Mouse (Mus musculus) MEL (cell line): ENCODE results near the gene H2bfm. TPM values are rescaled to one million over a fixed set of nuclear protein-coding genes. Genes with fewer than 3 reads are reported as not detected.
"Not testable (repeated sequence)": the region's sequence is repeated elsewhere in the genome, so short reads cannot be mapped to it uniquely, and the experiment has no call there.

Experiments
- DNase-seq: peaks from one replicate; pipeline ENCODE4 v3.0.0; 2011; ENCODE audit warnings: low read depth, low spot score
- H3K27ac ChIP-seq: 2 replicates; pipeline ENCODE4 v1.5.1; 2012; ENCODE audit warnings: low read depth, mild to moderate bottlenecking, control low read depth, low read length, moderate library complexity; ENCODE audit not compliant: control insufficient read depth
- H3K27me3 ChIP-seq, 2 experiments: fragments of 150-350 bp in 1 of 2; sonication (generic) in 1 of 2; 2 replicates each; pipeline ENCODE4 v1.6.1; 2012; ENCODE audit warnings: low read length in 2 of 2, mild to moderate bottlenecking in 2 of 2, improper control_type of control experiment in 1 of 2, moderate library complexity in 1 of 2; ENCODE audit not compliant: insufficient read depth in 2 of 2, control insufficient read depth in 1 of 2
- H3K36me3 ChIP-seq, 2 experiments: 2 replicates each; pipeline ENCODE4 v1.6.1; 2012 to 2014; ENCODE audit warnings: low read length in 2 of 2, improper control_type of control experiment in 1 of 2, inconsistent platforms in 1 of 2, mild to moderate bottlenecking in 1 of 2; ENCODE audit not compliant: insufficient read depth in 2 of 2, control insufficient read depth in 1 of 2
- H3K4me1 ChIP-seq, 2 experiments: fragments of 150-350 bp in 1 of 2; sonication (generic) in 1 of 2; 2 replicates each; pipeline ENCODE4 v1.6.1; 2012; ENCODE audit warnings: low read length in 2 of 2, improper control_type of control experiment in 1 of 2, mild to moderate bottlenecking in 1 of 2; ENCODE audit not compliant: insufficient read depth in 2 of 2, control insufficient read depth in 1 of 2
- H3K4me3 ChIP-seq, 2 experiments: fragments of 150-350 bp in 1 of 2; sonication (generic) in 1 of 2; 2 replicates each; pipeline ENCODE4 v1.5.1; 2012; ENCODE audit warnings: low read depth in 2 of 2, low read length in 2 of 2, mild to moderate bottlenecking in 2 of 2, moderate library complexity in 2 of 2, control low read depth in 1 of 2, improper control_type of control experiment in 1 of 2; ENCODE audit not compliant: control insufficient read depth in 1 of 2, insufficient read depth in 1 of 2
- H3K79me2 ChIP-seq: 2 replicates; pipeline ENCODE4 v1.6.1; 2012; ENCODE audit warnings: mild to moderate bottlenecking, low read length, moderate library complexity; ENCODE audit not compliant: control insufficient read depth, poor library complexity, insufficient read depth
- H3K9ac ChIP-seq: 2 replicates; pipeline ENCODE4 v1.6.1; 2012; ENCODE audit warnings: low read depth, mild to moderate bottlenecking, control low read depth, low read length, moderate library complexity; ENCODE audit not compliant: control insufficient read depth, poor library complexity, severe bottlenecking
- H3K9me3 ChIP-seq: fragments of 150-350 bp; sonication (generic); replicated peaks from 2 replicates; pipeline ENCODE4 v1.6.1; 2012; ENCODE audit warnings: mild to moderate bottlenecking, low read length, improper control_type of control experiment, moderate library complexity; ENCODE audit not compliant: insufficient read depth
- CHD1 ChIP-seq: IDR thresholded peaks from 2 replicates; pipeline ENCODE4 v1.6.1; 2012; ENCODE audit warnings: low read depth, mild to moderate bottlenecking, inconsistent platforms, low read length, improper control_type of control experiment
- CHD2 ChIP-seq: IDR thresholded peaks from 2 replicates; pipeline ENCODE4 v1.6.1; 2011; ENCODE audit warnings: low read length, improper control_type of control experiment
- CTCF ChIP-seq, 3 experiments: IDR thresholded peaks in 2 of 3; conservative IDR thresholded peaks in 1 of 3; 2 replicates each; pipeline ENCODE4 v1.5.1; 2011 to 2012; ENCODE audit warnings: low read length in 3 of 3, low read depth in 2 of 3, mild to moderate bottlenecking in 2 of 3, improper control_type of control experiment in 1 of 3, inconsistent platforms in 1 of 3, mixed read lengths in 1 of 3, moderate library complexity in 1 of 3; ENCODE audit not compliant: control insufficient read depth in 1 of 3, insufficient read depth in 1 of 3, poor library complexity in 1 of 3, severe bottlenecking in 1 of 3
- E2F4 ChIP-seq: IDR thresholded peaks from 2 replicates; pipeline ENCODE4 v1.6.1; 2011; ENCODE audit warnings: low read depth, low read length, improper control_type of control experiment, borderline replicate concordance
- ELF1 ChIP-seq: IDR thresholded peaks from 2 replicates; pipeline ENCODE4 v1.6.1; 2014; ENCODE audit warnings: low read depth, mild to moderate bottlenecking, inconsistent platforms, low read length, improper control_type of control experiment, moderate library complexity
- EP300 ChIP-seq, 2 experiments: IDR thresholded peaks; 2 replicates each; pipeline ENCODE4 v1.6.1; 2011; ENCODE audit warnings: improper control_type of control experiment in 2 of 2, low read length in 2 of 2, low read depth in 1 of 2, mild to moderate bottlenecking in 1 of 2
- ETS1 ChIP-seq: IDR thresholded peaks from 2 replicates; pipeline ENCODE4 v1.6.1; 2012; ENCODE audit warnings: low read depth, mild to moderate bottlenecking, inconsistent platforms, low read length, improper control_type of control experiment, moderate library complexity
- GABPA ChIP-seq: IDR thresholded peaks from 2 replicates; pipeline ENCODE4 v1.6.1; 2012; ENCODE audit warnings: low read depth, mild to moderate bottlenecking, inconsistent platforms, low read length, improper control_type of control experiment, moderate library complexity
- HCFC1 ChIP-seq: IDR thresholded peaks from 2 replicates; pipeline ENCODE4 v1.6.1; 2012; ENCODE audit warnings: low read depth, mild to moderate bottlenecking, inconsistent platforms, low read length, improper control_type of control experiment, moderate library complexity
- KAT2A ChIP-seq: conservative IDR thresholded peaks from 2 replicates; pipeline ENCODE4 v1.6.1; 2012; ENCODE audit warnings: low read depth, low read length, improper control_type of control experiment, inconsistent platforms
- MYB ChIP-seq: IDR thresholded peaks from 2 replicates; pipeline ENCODE4 v1.6.1; 2011; ENCODE audit warnings: mild to moderate bottlenecking, low read depth, low read length, improper control_type of control experiment
- NELFE ChIP-seq: IDR thresholded peaks from 2 replicates; pipeline ENCODE4 v1.6.1; 2011; ENCODE audit warnings: low read depth, low read length, improper control_type of control experiment
- RAD21 ChIP-seq: IDR thresholded peaks from 2 replicates; pipeline ENCODE4 v1.6.1; 2011; ENCODE audit warnings: mild to moderate bottlenecking, low read depth, low read length, improper control_type of control experiment
- RCOR1 ChIP-seq: IDR thresholded peaks from 2 replicates; pipeline ENCODE4 v1.6.1; 2012; ENCODE audit warnings: low read depth, mild to moderate bottlenecking, inconsistent platforms, low read length, improper control_type of control experiment
- SIN3A ChIP-seq: IDR thresholded peaks from 2 replicates; pipeline ENCODE4 v1.6.1; 2012; ENCODE audit warnings: low read length, improper control_type of control experiment, inconsistent platforms
- SMC3 ChIP-seq: IDR thresholded peaks from 2 replicates; pipeline ENCODE4 v1.6.1; 2011; ENCODE audit warnings: low read depth, low read length, improper control_type of control experiment
- UBTF ChIP-seq: IDR thresholded peaks from 2 replicates; pipeline ENCODE4 v1.6.1; 2012; ENCODE audit warnings: low read depth, mild to moderate bottlenecking, inconsistent platforms, low read length, improper control_type of control experiment, moderate library complexity, borderline replicate concordance; ENCODE audit not compliant: insufficient read depth
- USF1 ChIP-seq: IDR thresholded peaks from 2 replicates; pipeline ENCODE4 v1.6.1; 2014; ENCODE audit warnings: low read depth, mild to moderate bottlenecking, inconsistent platforms, low read length, improper control_type of control experiment, moderate library complexity
- ZC3H11A ChIP-seq: IDR thresholded peaks from 2 replicates; pipeline ENCODE4 v1.6.1; 2012; ENCODE audit warnings: low read depth, mild to moderate bottlenecking, inconsistent platforms, low read length, improper control_type of control experiment
- ZNF384 ChIP-seq: IDR thresholded peaks from 2 replicates; pipeline ENCODE4 v1.6.1; 2012; ENCODE audit warnings: low read depth, mild to moderate bottlenecking, inconsistent platforms, low read length, improper control_type of control experiment
- polyA plus RNA-seq, 2 experiments: library from polyadenylated mRNA; stranded (reverse) in 1 of 2; unstranded in 1 of 2; fragments of >175 nt in 1 of 2; fragments of >200 nt in 1 of 2; gene quantifications; 2 replicates each; pipeline versions ENCODE4 v1.2.1 to v1.2.4; 2012; ENCODE audit warnings: low replicate concordance in 2 of 2, low read depth in 1 of 2; ENCODE audit not compliant: insufficient read length in 2 of 2, insufficient read depth in 1 of 2, missing spikeins in 1 of 2
- total RNA-seq: library from RNA; depleted of rRNA; stranded (reverse); fragments of 300-350 nt; gene quantifications from 2 replicates; pipeline ENCODE4 v1.2.3, GENCODE M21; 2012

H2bfm gene
- total and polyA plus RNA-seq, 3 experiments: not detected

- TF ChIP-seq NELFE: no peak
- TF ChIP-seq ELF1: no peak
- TF ChIP-seq SIN3A: no peak
- TF ChIP-seq MYB: no peak
- TF ChIP-seq ZC3H11A: peak; percentile 20; the same call in 1 of the 2 replicates
- TF ChIP-seq SMC3: peak; percentile 72
- no peak for TF ChIP-seq EP300 (IDR thresholded peaks at IDR 0.05; ENCODE audit: low read depth in 1 of 2, low read length in 2 of 2)
- TF ChIP-seq USF1: no peak
- no peak for TF ChIP-seq CHD1
- no peak for TF ChIP-seq RCOR1
- TF ChIP-seq RAD21: peak; percentile 54
- TF ChIP-seq CTCF (IDR thresholded peaks at IDR 0.05 in 2 of 3, conservative IDR thresholded peaks at IDR 0.05 in 1 of 3; ENCODE audit: control insufficient read depth in 1 of 3, insufficient read depth in 1 of 3, low read depth in 2 of 3, low read length in 3 of 3, poor library complexity in 1 of 3, severe bottlenecking in 1 of 3): peak; percentile 55 to 67 (median 66)
- no peak for TF ChIP-seq ZNF384
- no peak for TF ChIP-seq KAT2A
- TF ChIP-seq ETS1: no peak
- no peak for TF ChIP-seq UBTF
- no peak for TF ChIP-seq CHD2
- TF ChIP-seq E2F4: no peak
- TF ChIP-seq HCFC1: no peak
- TF ChIP-seq GABPA: no peak
These were observed 32.6 kb downstream of the H2bfm start for GRCm38 (mm10) chrX:136959688-136960087.

GRCm38 (mm10) chrX:136975397-136975796, 48.3 kb downstream of the H2bfm start, which contains the start of gene Tmsb15b2:
Gene Tmsb15b2 (minus strand): TSS chrX:136975497.
- not testable (repeated sequence) for H3K9me3 ChIP-seq, H3K79me2 ChIP-seq, H3K9ac ChIP-seq, DNase-seq, H3K4me1 ChIP-seq, H3K36me3 ChIP-seq, H3K27ac ChIP-seq, H3K27me3 ChIP-seq, H3K4me3 ChIP-seq

More at GRCm38 (mm10) chrX:136959688-136960087, 32.6 kb downstream of the H2bfm start:
- Histone ChIP-seq H3K79me2 (no peaks in the 10 kb centered on the region), H3K4me1 (no peaks in the 10 kb centered on the region), H3K9me3 (no peaks in the 10 kb centered on the region), H3K36me3 (no peaks in the 10 kb centered on the region), H3K27ac (no peak overlapping the region), H3K27me3 (no peaks in the 10 kb centered on the region), H3K9ac (no peak overlapping the region), H3K4me3 (no peak overlapping the region)
- DNase-seq: peak; percentile 34
